Mouse (Mus musculus) embryonic fibroblast, embryonic 13.5 days (primary cell): ENCODE data around the gene Slc30a4.

Source experiments
- CTCF ChIP-seq: IDR thresholded peaks from 2 replicates; pipeline ENCODE4 v1.5.1; 2011; ENCODE audit warnings: mild to moderate bottlenecking, control low read depth, low read length, moderate library complexity, borderline replicate concordance; ENCODE audit not compliant: insufficient read depth
- POLR2A ChIP-seq: IDR thresholded peaks from 2 replicates; pipeline ENCODE4 v1.6.1; 2011; ENCODE audit warnings: low read depth, mild to moderate bottlenecking, control low read depth, low read length, moderate library complexity

GRCm38 (mm10) chr2:122737894-122738830, 35.7 kb upstream of the Slc30a4 start, which contains the start of gene Bloc1s6:
- TF ChIP-seq CTCF (no peak), POLR2A (peak; percentile 83)
